Mouse (Mus musculus): Measurements from ENCODE around the gene Ppat. TPM values are rescaled to one million over a fixed set of nuclear protein-coding genes. Genes with fewer than 3 reads are reported as not detected.

Gene Ppat
- total and polyA plus RNA-seq, 3 experiments: 103 to 180 (median 110) TPM

DNA sequence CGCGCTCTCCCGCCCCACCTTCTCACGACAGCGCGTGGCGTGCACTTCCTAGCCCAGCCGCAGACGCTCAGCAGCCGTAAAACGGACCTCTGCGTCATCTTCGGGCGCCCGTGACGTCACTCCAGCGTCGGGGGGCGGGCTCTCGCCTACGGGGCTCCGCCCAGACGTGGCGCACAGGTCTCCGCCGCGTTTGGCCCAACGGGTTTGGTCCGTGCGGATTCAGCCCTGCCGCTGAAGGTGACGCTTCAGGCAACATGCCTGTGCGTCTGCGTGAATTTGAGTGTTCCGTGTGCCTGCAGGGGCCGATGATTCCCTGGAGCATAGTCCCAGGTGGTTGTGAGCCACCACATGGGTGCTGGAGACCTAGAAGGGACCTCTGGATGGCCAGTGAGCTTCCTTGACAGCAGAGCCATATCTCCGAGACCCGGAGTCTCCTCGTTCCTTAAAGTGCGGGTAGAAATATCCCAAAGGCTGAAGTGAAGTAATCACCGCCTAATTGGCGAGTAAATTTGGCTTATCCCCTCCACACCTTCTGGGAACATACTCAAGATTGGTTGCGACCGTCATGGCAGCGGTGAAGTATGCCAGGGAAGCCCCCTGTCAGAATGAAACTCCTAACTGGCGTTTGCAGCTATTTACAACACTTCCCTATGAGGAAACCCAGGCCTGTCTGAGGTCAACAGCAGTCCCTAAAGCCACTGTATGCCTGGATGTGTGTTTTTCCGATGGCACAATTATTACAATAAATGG is 45.8 kb downstream of the Ppat start, which contains the start of gene Aasdh:
TSS of gene Aasdh (minus strand) at position 110 of the 750 bp plus-strand sequence.
- Histone ChIP-seq H3K9me3 (replicated peaks; ENCODE audit: insufficient read depth, low read length) (no peaks in the 10 kb centered on the region), H3K27me3 (ENCODE audit: control insufficient read depth in 1 of 2, insufficient read depth in 2 of 2, low read length in 2 of 2) (no peaks in the 10 kb centered on the region), H3K4me1 (ENCODE audit: control insufficient read depth in 1 of 2, insufficient read depth in 2 of 2, low read length in 2 of 2) (peaks cover 7 to 13% of the 10 kb centered on the region in 2 experiments; a peak in 3 of 4 replicates), H3K9ac (ENCODE audit: control insufficient read depth, low read depth, low read length, poor library complexity, severe bottlenecking) (peak within 1 kb of the TSS; percentile 86), H3K4me3 (ENCODE audit: control insufficient read depth in 1 of 2, insufficient read depth in 1 of 2, low read depth in 2 of 2, low read length in 2 of 2) (peak within 1 kb of the TSS; percentile 74 to 79), H3K27ac (ENCODE audit: control insufficient read depth, low read depth, low read length) (peak within 1 kb of the TSS; percentile 86), H3K36me3 (ENCODE audit: control insufficient read depth in 1 of 2, insufficient read depth in 2 of 2, low read length in 2 of 2) (peaks cover 0 to 23% of the 10 kb centered on the region in 2 experiments; a peak in 3 of 4 replicates), H3K79me2 (ENCODE audit: control insufficient read depth, insufficient read depth, low read length, poor library complexity) (peaks cover 4% of the 10 kb centered on the region; the same call in 1 of the 2 replicates)
- DNase-seq (ENCODE audit: low read depth, low spot score): peak; percentile 99
- TF ChIP-seq USF1 (IDR thresholded peaks at IDR 0.05; ENCODE audit: low read depth, low read length) (0 out of 2 replicates have a peak, but pooled peaks have one; percentile 33), POLR2AphosphoS2 (IDR thresholded peaks at IDR 0.05; ENCODE audit: low read length) (peak; percentile 99), RAD21 (IDR thresholded peaks at IDR 0.05; ENCODE audit: low read depth, low read length) (no peak), POLR2AphosphoS5 (IDR thresholded peaks at IDR 0.05; ENCODE audit: borderline replicate concordance, low read depth, low read length) (no peak), POLR2A (IDR thresholded peaks at IDR 0.05; ENCODE audit: control insufficient read depth in 1 of 2, insufficient read depth in 1 of 2, low read depth in 1 of 2, low read length in 2 of 2, poor library complexity in 1 of 2) (peak; percentile 98 to 100), CHD1 (IDR thresholded peaks at IDR 0.05; ENCODE audit: low read depth, low read length) (no peak), USF2 (IDR thresholded peaks at IDR 0.05; ENCODE audit: borderline replicate concordance in 1 of 2, insufficient read depth in 1 of 2, low read depth in 1 of 2, low read length in 2 of 2) (no peak), KAT2A (conservative IDR thresholded peaks at IDR 0.05; ENCODE audit: low read depth, low read length) (peak; percentile 93), MEF2A (IDR thresholded peaks at IDR 0.05; ENCODE audit: extremely low read depth, insufficient replicate concordance, low read depth, low read length, poor library complexity, severe bottlenecking) (no peak), SMC3 (IDR thresholded peaks at IDR 0.05; ENCODE audit: low read depth, low read length) (no peak), MAFK (IDR thresholded peaks at IDR 0.05; ENCODE audit: borderline replicate concordance, low read depth, low read length) (no peak), UBTF (IDR thresholded peaks at IDR 0.05; ENCODE audit: borderline replicate concordance, insufficient read depth, low read depth, low read length) (0 out of 2 replicates have a peak, but pooled peaks have one; percentile 15), NRF1 (IDR thresholded peaks at IDR 0.05; ENCODE audit: insufficient read depth, low read depth, low read length, poor library complexity, severe bottlenecking) (peak; percentile 54; the same call in 1 of the 2 replicates), MAX (IDR thresholded peaks at IDR 0.05; ENCODE audit: low read length) (peak; percentile 94), NELFE (IDR thresholded peaks at IDR 0.05; ENCODE audit: low read depth, low read length) (peak; percentile 99), ZNF384 (IDR thresholded peaks at IDR 0.05; ENCODE audit: low read depth, low read length) (no peak; the same call in 1 of the 2 replicates), ELF1 (IDR thresholded peaks at IDR 0.05; ENCODE audit: low read depth, low read length) (peak; percentile 94), ZC3H11A (IDR thresholded peaks at IDR 0.05; ENCODE audit: low read depth, low read length) (peak; percentile 36; the same call in 1 of the 2 replicates), EP300 (IDR thresholded peaks at IDR 0.05; ENCODE audit: low read depth in 1 of 2, low read length in 2 of 2) (peak in 1 of 2 experiments; percentile 49; a peak in 1 of 4 replicates), MYC (IDR thresholded peaks at IDR 0.05; ENCODE audit: low read depth, low read length) (peak; percentile 87; the same call in 1 of the 2 replicates), ETS1 (IDR thresholded peaks at IDR 0.05; ENCODE audit: low read depth, low read length) (peak; percentile 52), MXI1 (IDR thresholded peaks at IDR 0.05; ENCODE audit: low read depth, low read length) (peak; percentile 98), CHD2 (IDR thresholded peaks at IDR 0.05; ENCODE audit: low read length) (no peak), BHLHE40 (IDR thresholded peaks at IDR 0.05; ENCODE audit: borderline replicate concordance, low read depth, low read length) (no peak), TCF12 (IDR thresholded peaks at IDR 0.05; ENCODE audit: low read depth, low read length) (peak; percentile 88), E2F4 (IDR thresholded peaks at IDR 0.05; ENCODE audit: borderline replicate concordance, low read depth, low read length) (peak; percentile 57; the same call in 1 of the 2 replicates), GABPA (IDR thresholded peaks at IDR 0.05; ENCODE audit: low read depth, low read length) (peak; percentile 84; the same call in 1 of the 2 replicates), MAZ (IDR thresholded peaks at IDR 0.05; ENCODE audit: low read depth, low read length) (peak; percentile 94; the same call in 1 of the 2 replicates), GATA1 (IDR thresholded peaks at IDR 0.05; ENCODE audit: low read depth, low read length) (no peak), TAL1 (IDR thresholded peaks at IDR 0.05; ENCODE audit: low read length) (no peak), SIN3A (IDR thresholded peaks at IDR 0.05; ENCODE audit: low read length) (peak; percentile 99), TBP (IDR thresholded peaks at IDR 0.05; ENCODE audit: low read depth, low read length) (peak; percentile 88), RCOR1 (IDR thresholded peaks at IDR 0.05; ENCODE audit: low read depth, low read length) (peak; percentile 46; the same call in 1 of the 2 replicates), JUND (IDR thresholded peaks at IDR 0.05; ENCODE audit: low read depth, low read length) (no peak), HCFC1 (IDR thresholded peaks at IDR 0.05; ENCODE audit: low read depth, low read length) (peak; percentile 97)
